Mouse (Mus musculus): ENCODE measurements around the gene Spata13.

Spata13 gene

GRCm38 (mm10) chr14:60675697-60676096, 41.9 kb downstream of the Spata13 start:
- in situ Hi-C loops (cut with MboI, MseI) = no loop called here

DNA sequence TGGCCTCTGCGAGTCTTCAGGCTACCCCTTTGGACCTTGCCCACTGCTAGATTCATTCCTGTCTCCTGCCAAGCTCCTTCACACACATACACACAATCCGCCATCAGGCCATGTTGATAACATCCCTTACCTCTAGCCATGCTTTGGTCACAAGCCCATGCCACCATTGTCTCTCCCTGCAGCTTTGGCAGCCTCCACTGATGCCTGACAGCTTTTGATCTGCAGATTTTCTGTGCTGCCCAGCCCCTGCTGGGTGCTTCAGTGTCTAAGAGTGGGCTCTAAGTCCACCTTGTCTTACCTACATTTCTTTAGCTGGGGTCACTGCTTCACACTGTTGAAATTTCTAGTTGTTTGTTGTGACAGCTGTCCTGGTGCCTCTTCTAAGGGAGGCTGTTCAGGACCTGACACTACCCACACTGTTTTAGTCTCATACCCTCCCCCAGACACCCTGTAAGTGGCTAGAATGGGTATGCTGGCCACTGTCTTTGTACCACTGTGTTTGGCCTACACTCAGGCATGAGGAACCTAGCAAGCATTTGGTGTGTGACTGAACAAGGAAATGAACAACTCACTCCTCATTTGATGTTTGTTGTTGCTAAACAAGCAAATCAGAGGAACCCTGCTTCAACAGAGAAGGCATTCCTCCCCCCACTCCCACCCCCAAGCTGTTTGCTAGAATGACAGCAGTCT, 43.0 kb downstream of the Spata13 start:
- in situ Hi-C loops (cut with MboI, MseI) = no loop called here

GRCm38 (mm10) chr14:60682361-60683023, 48.7 kb downstream of the Spata13 start:
- in situ Hi-C loops (cut with MboI, MseI) = no loop called here

DNA sequence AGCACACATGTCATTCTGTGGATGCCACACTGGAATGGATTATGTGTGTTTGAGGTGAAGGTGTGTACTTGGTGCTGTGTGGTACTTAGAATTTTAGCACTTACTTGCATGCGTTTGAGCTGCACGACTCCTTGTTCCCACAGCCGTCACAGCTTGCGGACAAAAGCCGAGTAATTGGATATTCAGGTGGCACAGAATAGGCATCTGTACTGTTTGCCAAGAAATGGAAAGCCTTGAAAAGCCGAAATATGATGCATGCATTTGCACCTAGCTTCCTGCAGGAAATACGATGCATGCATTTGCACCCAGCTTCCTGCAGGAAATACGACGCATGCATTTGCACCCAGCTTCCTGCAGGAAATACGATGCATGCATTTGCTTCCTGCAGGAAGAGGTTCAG, 50.2 kb downstream of the Spata13 start:
- in situ Hi-C loops (cut with MboI, MseI) = no loop called here

DNA sequence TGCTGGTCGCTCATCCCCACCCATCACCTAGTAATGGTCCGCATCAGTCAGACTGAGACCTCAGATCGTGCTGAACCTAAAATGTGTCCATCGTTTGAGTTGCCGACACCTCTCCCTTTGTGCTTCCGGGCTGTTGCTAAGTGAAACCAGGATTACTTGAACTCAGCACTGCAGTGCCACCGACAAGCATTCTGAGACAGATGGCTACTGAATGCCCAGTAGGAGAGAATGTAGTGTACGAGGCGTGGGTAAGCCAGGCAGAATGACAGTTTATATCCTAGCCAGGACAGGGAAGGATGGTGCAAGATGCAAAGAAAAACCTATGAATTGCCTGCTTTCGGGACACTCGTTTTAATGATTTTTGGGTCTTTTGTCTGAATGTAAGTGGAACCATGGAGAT, 52.9 kb downstream of the Spata13 start:
- in situ Hi-C loops (cut with MboI, MseI) = loop anchor here (5.0 kb wide), 2 partner anchors 84 to 421 kb away; no protein-coding TSS in a partner anchor

- in situ Hi-C loops (cut with MboI, MseI) = loop anchor here (5.0 kb wide), 2 partner anchors 85 to 420 kb away; no protein-coding TSS in a partner anchor
Measured at GRCm38 (mm10) chr14:60687241-60687640, 53.4 kb downstream of the Spata13 start.

DNA sequence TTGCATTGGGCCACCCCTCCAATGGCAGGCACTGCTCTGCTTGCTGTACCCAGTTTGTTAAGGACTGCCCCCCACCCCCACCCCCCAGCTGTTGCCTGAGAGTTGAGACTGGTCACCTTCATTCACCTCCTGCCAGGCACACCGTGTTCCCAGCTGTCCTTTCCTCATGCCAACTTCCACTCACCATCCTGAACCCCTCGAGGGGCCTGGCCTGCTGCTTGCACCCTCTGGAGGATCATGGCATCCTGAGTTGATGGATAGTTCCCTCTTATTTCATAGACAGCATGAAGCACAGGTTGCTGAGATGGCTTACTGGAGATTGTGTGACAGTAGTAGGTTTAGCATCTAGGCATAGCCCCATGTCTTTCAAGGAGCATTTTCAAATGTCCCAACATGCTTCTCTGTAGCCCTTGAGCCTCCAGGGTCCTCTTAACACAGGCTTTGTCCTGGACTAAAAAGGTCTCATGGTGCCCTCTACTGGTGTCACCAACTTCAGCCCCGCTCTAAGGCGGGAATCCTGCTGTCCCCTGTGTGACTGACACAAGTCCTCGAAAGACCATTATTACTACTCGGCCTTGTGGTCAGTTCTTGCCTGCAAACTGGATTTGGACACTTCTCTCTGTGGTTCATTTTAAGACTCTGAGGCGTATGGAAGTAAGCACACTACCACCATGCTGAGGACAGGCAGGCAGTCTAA, 54.9 kb downstream of the Spata13 start:
- in situ Hi-C loops (cut with MboI, MseI) = loop anchor here (5.0 kb wide), 2 partner anchors 86 to 419 kb away; no protein-coding TSS in a partner anchor

GRCm38 (mm10) chr14:60689768-60690167, 56.0 kb downstream of the Spata13 start:
- in situ Hi-C loops (cut with MboI, MseI) = loop anchor here (5.0 kb wide), 3 partner anchors 87 to 418 kb away; no protein-coding TSS in a partner anchor

GRCm38 (mm10) chr14:60690631-60691030, 56.8 kb downstream of the Spata13 start:
- in situ Hi-C loops (cut with MboI, MseI) = loop anchor here (5.0 kb wide), 1 partner anchor 173 kb away; no protein-coding TSS in a partner anchor

GRCm38 (mm10) chr14:60693122-60693536, 59.3 kb downstream of the Spata13 start:
- in situ Hi-C loops (cut with MboI, MseI) = loop anchor here (5.0 kb wide), 1 partner anchor 176 kb away; no protein-coding TSS in a partner anchor

DNA sequence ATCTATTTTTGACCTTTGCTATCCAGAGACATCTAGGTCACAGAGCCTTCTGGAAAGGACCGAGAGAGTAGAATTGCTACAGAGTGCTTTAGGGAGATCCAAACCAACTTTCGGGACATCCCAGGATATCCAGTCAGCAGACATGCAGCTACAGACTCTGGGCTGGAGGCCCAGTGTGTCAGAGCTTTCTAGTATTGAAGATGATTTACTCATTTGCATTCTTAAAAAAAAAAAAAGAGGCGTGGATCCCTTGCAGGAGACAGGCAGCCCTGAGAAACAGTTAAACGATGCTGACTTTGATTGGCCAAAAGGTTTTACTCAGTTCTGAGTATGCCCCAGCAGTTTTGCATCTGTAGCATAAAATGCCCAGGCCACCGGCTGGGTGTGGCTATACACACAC, 59.9 kb downstream of the Spata13 start:
- in situ Hi-C loops (cut with MboI, MseI) = loop anchor here (5.0 kb wide), 1 partner anchor 176 kb away; no protein-coding TSS in a partner anchor

DNA sequence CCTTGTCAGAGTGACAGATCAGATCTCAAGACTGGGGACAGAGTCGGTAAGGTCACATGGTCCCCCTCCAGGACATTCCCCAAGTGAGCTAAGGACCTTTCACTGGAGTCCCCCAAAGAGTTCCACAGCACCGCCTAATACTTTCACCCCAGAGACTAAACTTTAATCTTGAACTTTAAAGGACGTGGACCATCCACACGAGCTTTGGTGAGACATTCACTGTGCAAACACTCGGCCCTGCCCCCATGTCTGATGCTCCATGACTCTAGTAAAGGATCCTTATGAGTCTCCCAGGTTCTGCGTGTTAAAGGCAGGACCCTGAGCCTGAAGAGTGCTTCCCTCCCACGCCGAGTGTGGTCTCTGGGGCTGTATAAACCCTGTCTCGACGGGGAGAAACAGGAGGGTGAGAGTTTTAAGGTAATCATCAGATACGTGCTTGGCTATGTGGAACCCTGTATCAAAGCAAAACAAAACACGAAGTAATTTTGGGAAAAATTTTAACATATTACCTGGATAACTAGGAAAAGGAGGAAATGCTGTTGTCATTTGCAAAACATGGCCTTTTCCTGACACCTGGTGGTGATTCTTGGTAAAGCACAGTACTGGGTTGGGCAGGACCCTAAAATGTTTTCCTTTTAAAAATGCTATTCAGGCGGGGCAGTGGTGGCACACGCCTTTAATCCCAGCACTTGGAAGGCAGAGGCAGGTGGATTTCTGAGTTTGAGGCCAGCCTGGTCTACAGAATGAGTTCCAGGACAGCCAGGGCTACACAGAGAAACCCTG, 60.6 kb downstream of the Spata13 start:
- in situ Hi-C loops (cut with MboI, MseI) = loop anchor here (5.0 kb wide), 1 partner anchor 177 kb away; no protein-coding TSS in a partner anchor

DNA sequence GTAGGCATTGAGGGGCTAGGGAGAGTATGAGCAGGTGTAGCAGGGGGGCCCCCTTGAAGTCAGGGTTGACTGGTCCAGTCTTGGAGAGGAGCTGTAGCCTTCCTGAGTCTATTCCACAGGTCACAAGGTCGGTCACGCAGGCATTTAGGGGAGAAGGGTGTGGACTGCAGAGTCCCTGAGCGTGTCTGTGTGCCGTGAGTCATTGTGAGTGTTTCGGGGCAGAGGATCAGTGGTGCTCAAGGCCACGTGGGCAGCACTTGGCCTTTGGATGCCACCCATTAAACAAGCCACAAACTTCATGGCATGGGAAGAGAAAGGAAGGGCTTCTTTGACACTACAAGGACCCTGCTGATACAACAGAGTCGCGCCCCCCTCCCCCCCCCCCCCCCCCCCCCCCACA, 63.5 kb downstream of the Spata13 start:
- in situ Hi-C loops (cut with MboI, MseI) = no loop called here

- in situ Hi-C loops (cut with MboI, MseI) = no loop called here
Measured at GRCm38 (mm10) chr14:60698980-60699379, 65.2 kb downstream of the Spata13 start.

DNA sequence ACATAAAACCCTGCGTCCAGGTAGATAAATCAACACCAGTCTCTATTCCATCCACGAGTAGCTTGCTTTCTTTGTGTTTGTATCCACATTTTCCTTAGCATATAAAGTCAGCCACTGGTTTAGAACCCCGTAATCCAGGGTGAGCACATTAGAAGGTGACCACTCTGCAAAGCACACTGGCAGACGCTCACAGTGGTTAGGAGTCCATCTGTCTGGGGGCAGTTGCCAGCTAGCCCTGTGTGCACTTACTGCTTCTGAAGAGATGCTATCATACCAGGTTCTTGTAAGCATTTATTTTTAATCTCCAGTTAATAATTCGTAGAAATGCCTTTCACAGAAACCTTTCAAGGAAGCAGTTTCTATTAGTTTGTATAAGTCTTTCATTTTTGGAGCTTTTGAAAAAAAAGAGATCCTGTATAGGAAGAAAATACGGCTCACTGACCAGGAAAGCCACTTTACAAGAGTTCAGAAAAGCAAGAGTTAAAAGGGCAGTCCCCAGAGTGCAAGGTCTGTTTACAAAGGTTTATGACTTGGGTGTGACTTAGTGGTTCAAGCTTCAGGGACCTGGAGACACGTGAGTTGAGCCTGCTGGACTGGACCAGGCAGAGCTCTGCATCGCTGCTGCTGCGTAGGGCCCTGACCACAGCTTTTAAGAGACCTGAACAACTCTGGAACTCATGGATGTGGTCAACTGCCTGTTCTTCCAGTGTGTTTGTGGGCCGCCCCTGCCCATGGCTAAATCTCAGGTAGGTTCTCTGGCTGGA, 68.8 kb downstream of the Spata13 start:
- in situ Hi-C loops (cut with MboI, MseI) = no loop called here

DNA sequence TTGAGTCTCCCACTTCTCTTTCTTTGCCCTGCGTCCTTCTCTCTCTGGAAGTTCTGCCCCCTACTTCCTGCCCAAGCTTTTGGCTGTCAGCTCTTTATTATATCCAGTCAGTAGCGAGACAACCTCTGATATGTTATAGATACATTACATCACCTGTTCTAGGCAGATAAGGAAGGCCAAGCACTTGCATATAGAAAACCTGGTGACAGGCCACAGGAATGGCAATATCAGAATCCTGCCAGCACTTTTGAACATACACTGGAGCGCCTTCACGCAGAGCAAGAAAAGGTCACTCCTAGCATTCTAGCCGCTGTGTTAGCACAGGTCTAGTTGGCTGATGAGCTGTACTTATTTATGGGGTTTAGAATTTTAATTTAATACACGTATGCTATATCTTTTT, 70.7 kb downstream of the Spata13 start:
- in situ Hi-C loops (cut with MboI, MseI) = no loop called here

GRCm38 (mm10) chr14:60704961-60705360, 71.2 kb downstream of the Spata13 start:
- in situ Hi-C loops (cut with MboI, MseI) = no loop called here

DNA sequence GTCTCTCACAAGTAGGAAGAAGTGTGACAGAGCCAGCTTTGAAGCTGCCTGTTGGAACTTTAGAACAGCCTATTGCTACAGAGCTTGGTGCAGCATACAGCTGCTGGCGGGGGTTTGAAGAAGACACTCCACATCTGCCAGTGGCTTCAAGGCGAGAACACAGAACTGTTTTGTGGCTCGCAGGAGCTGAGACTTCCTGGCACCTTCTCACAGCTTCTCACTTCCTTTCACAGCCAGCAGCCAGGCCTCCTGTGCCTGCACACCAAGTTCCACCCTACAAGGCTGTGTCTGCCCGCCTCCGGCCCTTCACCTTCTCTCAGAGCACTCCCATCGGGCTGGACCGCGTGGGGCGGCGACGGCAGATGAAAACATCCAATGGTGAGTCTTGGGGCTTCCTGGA, 75.4 kb downstream of the Spata13 start:
- in situ Hi-C loops (cut with MboI, MseI) = no loop called here

DNA sequence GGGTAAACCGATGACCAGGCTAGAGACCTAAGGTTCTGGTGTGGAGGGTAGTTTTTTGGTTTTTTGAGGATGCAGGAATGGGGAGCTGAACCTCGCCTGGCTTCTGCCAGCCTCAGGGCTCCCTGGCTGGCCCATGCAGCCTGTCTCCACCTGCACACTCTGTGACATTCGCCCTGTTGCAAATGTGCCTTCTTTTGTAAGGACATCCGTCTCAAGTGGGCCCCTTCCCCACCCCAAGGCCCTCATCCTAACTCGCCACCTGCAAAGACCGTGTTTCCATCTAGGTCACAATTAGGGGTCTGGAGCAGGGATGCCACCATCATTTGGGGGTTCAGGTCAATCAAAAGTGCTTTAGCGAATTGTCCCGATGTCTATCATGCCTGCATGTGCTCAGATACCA, 75.9 kb downstream of the Spata13 start:
- in situ Hi-C loops (cut with MboI, MseI) = loop anchor here (5.0 kb wide), 2 partner anchors 43 to 457 kb away; partner anchors contain the start of genes Gm49336 and Nupl1

GRCm38 (mm10) chr14:60711161-60711560, 77.4 kb downstream of the Spata13 start:
- in situ Hi-C loops (cut with MboI, MseI) = loop anchor here (5.0 kb wide), 2 partner anchors 41 to 459 kb away; partner anchors contain the start of genes Gm49336 and Nupl1

Data from T-helper 1 cell (primary cell).